Mouse (Mus musculus): ENCODE measurements around the gene Shisal2b. TPM values are rescaled to one million over a fixed set of nuclear protein-coding genes. Genes with fewer than 3 reads are reported as not detected.
"Not testable (repeated sequence)": the region's sequence is repeated elsewhere in the genome, so short reads cannot be mapped to it uniquely, and the experiment has no call there.

Gene Shisal2b
- under 1 TPM in 1 of 2 experiments, not detected in 1; 0.56 TPM for total RNA-seq (2021)
- long read RNA-seq, experiment 1, result 0 reads
- long read RNA-seq, experiment 2, result 0 reads

DNA sequence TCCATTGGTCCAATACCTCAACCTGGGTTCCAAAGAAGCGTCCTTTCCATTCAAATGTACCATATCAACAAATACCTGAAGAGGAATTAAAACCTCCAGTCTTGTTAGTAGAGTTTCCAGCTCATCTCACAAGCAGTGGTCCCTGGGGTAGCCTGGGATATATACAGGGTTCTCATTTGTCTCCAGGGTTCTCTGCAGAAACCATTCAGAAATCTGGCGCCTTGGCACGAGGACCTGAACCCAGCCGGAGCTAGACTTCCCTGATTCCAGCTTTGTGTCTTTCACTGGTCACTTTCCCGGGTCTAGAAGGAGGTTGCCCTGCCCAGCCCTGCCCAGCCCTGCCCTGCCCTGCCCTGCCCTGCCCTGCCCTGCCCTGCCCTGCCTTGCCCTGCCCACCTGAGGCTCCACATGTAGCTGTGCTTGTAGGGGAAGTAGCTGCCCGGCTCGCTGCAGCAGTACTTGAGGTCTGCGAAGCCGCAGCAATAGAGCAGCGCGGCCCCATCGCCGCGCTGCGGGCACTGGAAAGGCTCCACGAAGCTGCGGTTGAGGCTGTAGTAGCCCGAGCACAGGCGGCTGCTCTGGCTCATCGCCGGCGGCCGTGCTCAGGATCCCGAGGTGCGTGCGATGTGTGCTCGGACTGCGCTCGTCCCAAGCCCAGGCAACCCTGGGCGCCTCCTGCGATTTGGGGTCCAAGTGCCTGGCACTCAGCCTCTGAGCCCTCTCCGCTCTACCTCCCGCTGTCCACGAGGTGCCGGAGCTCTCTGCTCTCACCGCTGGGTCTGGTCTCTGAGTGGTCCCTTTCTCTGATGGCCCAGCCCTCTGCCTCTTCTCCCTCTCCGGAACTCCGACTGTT lies at the start of gene Shisal2b:
Gene Shisal2b (minus strand): TSS at position 767 of the 853 bp plus-strand sequence.
- TF ChIP-seq CTCF (IDR thresholded peaks at IDR 0.05), result no peak
- no peak within 1 kb of the TSS for H3K27ac ChIP-seq
- peak; percentile 30 for DNase-seq
- peak within 1 kb of the TSS; percentile 68 for H3K4me3 ChIP-seq
- intact Hi-C loops (cut with DNase I), result no loop called here

DNA sequence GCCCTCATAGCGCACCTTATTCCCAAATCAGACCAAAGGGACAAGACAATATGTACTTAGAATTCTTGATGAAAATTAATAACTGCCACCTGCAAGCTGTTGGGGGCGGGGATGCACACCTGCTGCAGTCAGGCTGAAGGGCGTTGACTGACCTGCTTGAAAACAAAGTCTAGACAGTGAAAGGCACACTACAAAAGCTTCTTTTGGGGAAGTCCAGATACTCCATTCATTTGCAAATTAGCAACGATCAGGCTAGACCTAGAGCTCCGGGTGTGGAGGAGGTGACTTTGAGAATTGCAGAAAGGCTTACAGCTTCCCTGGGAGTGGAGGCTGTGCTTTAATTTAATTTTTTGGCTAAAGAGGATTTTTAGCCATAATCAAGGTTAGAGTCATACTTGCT lies 47.9 kb upstream of the Shisal2b start:
- DNase-seq; H3K4me3 ChIP-seq; H3K27ac ChIP-seq; intact Hi-C loops (cut with DNase I): not testable (repeated sequence)

DNA sequence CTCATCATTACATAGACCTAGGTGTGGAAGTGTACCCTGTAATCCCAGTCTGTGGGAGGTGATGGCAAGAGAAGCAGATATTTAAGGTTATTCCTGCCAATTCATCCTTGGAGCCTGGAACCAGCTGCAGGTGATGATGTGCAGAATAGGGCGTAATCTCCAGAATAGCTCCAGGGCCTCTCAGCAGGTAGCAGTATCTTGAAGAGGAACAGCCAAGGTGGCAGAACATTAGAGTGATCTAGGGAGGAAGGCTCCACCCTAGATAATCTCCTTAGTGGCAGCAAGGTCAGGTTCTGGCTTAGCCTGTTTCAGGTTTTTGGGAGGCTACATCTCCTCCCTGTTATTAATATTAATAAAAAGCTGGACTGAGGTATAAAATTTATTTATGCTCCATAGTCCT lies 47.3 kb upstream of the Shisal2b start:
- DNase-seq; H3K4me3 ChIP-seq; H3K27ac ChIP-seq; intact Hi-C loops (cut with DNase I): not testable (repeated sequence)

DNA sequence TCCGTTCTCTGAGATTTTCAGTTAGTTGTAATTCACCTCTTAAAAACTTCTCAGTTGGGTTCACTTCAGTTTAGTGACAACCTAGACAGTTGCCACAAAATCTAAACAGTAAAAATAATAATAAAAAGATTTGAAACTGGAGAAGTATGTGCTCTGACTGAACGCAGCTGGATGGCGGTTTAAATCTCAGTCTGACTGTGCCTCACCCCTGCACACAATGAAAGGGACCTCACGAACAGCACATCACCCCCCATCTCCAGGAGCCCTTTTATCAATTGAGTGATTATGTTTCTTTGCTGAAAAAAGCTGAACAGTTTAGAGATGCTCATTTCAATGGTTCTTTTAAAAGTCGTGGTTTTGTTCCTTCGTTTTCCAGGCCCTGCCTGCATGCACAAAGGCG lies 45.0 kb upstream of the Shisal2b start:
- no peak overlapping the region for H3K27ac ChIP-seq
- TF ChIP-seq CTCF (IDR thresholded peaks at IDR 0.05), result no peak
- DNase-seq, result no peak
- H3K4me3 ChIP-seq, result no peak overlapping the region
- intact Hi-C loops (cut with DNase I), result no loop called here

DNA sequence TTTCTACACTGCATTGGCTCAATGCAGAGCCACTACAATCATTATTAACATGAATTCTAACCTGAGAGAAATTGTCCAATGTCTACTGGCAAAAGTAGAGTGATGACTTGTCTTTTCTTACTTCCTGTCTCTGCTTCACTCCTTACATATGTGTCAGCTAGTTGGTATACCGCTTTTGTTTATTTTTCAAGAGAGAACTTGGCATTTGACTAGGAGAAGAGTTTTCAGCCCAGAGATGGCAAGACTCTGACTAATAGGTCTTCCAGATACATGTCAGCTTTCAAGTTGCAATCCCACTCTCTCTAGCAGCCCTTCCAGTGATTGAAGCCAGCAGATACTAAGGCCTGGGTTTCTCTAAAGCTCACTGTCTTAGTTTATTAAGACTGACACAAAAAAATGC lies 31.1 kb upstream of the Shisal2b start:
- H3K27ac ChIP-seq, result no peak overlapping the region
- no peak overlapping the region for H3K4me3 ChIP-seq
- no peak for TF ChIP-seq CTCF (IDR thresholded peaks at IDR 0.05)
- no peak for DNase-seq
- intact Hi-C loops (cut with DNase I), result no loop called here

DNA sequence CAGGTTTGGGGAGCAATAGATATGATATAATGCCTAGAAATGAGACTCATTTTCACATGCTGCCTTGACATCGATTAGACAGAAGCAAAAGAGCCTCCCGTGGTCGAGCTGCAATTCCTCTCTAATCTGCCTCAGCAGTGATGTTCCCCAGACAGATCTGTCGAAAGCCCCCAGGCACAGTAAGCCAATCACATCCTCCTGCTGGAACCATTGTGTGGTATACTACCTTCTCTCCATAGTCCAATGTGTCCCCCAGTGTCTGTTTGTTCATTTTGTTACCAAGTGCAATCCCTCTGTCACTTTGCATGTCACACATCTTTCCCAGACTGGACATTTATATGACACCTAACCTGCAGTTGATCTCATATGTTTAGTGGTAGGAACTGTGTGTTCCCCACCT lies 28.6 kb upstream of the Shisal2b start:
- no peak overlapping the region for H3K4me3 ChIP-seq
- TF ChIP-seq CTCF (IDR thresholded peaks at IDR 0.05), result no peak
- no peak overlapping the region for H3K27ac ChIP-seq
- DNase-seq, result no peak
- intact Hi-C loops (cut with DNase I), result no loop called here

DNA sequence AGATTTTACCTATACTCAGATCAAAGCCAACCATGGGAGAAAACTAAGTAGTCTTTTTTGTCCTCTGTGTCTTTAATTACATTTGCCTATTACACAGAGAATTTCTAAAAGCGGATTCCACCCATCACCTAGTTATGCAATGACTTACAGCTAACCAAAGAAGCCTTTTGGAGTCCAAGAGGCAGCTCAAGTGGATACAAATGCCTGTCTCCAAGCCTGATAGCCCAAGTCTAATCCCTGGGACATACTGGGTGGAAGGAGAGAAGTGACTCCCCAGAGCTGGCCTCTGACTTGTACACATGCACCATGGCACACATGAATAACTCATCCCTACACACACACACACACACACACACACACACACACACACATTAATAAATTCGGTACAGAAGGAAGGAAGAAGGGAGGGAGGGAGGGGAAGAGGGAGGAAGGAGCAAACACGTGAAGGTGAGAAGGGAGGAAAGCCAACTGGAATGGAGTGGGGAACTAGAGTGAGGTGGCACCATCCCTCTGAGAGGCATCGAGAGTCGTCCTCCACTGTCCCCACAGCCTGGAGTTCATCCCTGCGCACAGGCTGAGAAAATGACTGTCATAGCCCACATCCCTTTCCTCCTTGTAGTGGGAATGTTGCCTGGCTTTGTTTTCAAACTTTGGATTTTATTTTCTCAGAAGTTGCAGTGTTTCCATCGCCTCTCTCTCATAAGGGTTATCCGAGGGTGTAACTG lies 22.8 kb upstream of the Shisal2b start:
- TF ChIP-seq CTCF (IDR thresholded peaks at IDR 0.05), result no peak
- Histone ChIP-seq H3K4me3 (no peak overlapping the region), H3K27ac (no peak overlapping the region)
- DNase-seq, result no peak
- intact Hi-C loops (cut with DNase I), result no loop called here

DNA sequence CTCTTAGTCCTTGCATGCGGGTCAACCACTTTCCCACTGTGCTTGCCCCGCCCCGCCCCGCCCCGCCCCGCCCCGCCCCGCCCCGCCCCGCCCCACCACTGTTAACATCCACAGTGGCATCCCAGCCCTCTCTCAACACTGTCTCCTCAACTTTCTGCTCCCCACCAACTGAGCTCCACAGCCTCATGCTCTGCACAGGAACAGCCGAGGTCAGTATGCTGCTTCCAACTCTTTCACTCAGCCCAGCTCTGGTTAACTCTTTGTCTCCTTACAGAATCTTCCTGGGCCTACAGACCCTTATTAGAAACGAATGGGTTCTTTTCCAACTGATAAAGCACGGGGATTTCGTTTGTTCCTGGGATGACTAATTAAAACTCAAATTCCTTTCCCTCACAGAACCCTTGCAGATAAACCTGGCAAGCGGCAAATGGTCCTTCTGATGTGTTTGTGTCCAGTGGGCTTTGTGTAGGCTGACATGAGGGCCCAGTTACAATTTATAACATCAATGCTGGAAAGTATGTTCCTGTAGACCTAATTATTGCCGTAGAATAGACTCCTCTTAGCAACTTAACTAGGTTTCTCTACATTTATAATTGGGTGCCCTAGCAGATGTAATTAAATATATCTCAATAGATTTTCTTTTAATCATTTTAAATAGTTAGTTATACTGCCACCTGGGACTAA lies 20.0 kb upstream of the Shisal2b start:
- intact Hi-C loops (cut with DNase I), result no loop called here
- H3K27ac ChIP-seq, result no peak overlapping the region
- DNase-seq, result no peak
- H3K4me3 ChIP-seq, result no peak overlapping the region
- TF ChIP-seq CTCF (IDR thresholded peaks at IDR 0.05), result no peak

DNA sequence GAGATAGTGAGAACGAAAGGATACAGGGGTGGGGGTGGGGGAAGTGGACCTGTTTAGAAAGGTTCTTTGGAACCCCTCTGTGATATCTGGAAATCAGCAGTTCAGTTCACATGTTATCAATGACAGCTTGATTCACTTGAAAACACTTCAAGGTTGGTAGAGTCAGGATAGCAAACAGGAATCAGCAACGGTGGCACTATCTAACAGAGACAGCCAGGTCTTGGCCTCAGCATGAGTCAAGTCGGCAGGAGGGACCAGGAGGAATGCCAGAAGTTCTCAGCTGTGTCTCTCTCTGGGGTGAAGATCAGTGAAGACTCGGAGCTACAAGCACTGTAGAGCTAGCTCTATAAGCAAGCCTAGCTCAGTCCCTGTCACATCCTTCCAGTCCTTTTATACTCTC lies 14.8 kb upstream of the Shisal2b start:
- Histone ChIP-seq H3K27ac (no peak overlapping the region), H3K4me3 (no peak overlapping the region)
- TF ChIP-seq CTCF (IDR thresholded peaks at IDR 0.05), result no peak
- intact Hi-C loops (cut with DNase I), result no loop called here
- no peak for DNase-seq

DNA sequence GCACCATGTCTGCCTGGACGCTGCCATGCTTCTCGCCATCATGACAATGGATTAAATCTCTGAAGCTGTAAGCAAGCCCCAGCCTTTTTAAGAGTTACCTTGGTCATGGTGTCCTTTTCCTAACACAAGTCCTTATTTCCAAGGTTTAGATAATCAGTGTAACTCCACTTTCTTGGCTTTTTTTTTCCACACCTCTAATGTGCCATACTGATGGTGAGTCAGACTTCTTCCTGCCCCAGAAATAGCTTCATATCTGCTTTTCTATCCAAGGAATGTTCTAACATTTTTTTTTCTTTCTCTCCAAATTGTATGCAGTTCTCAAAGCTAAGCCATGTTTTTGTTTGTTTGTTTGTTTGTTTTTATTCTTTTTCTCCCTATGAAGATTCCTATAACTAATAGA lies 6.2 kb upstream of the Shisal2b start:
- H3K4me3 ChIP-seq, result no peak overlapping the region
- DNase-seq, result no peak
- no peak overlapping the region for H3K27ac ChIP-seq
- intact Hi-C loops (cut with DNase I), result no loop called here
- no peak for TF ChIP-seq CTCF (IDR thresholded peaks at IDR 0.05)

DNA sequence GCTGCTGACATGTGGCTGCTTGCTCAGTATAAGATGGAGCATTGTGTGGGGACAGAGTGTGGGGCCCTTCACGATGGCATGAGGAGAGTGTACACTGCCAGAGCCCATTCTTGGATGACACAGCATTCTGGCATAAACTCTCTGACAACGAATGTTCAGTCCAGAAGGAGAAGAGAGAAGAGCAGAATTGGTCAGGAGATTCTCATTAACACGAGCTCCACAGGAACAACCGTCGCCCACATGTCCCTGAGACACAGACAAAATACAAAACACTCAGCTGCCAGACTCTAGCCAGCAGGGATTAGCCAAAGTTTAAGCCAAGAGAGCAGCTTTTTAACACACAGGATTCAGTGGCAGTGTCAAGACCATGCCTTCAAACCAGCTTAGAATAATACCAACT lies 3.0 kb upstream of the Shisal2b start:
- intact Hi-C loops (cut with DNase I), result no loop called here
- DNase-seq, result no peak

DNA sequence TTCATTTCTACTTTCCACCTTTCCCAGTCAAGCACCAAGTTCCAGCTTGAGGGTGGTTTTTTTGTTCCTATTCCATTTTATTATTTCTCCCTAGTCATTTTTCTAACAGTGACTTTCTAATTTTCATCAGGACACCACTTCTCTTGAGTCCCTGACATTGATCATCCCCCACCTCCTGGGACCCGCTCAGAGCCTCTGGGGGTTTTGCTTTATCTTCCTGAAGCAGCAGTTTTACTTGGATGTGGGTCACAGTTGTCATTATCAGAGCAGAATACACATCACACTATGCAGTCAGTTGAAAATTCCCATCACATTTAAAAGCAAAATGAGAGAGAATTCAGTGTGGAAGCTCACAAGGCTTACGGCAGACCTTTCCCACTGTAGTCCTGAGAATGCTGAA lies 10.0 kb downstream of the Shisal2b start:
- intact Hi-C loops (cut with DNase I), result no loop called here
- DNase-seq, result no peak
- Histone ChIP-seq H3K27ac (no peak overlapping the region), H3K4me3 (no peak overlapping the region)
- no peak for TF ChIP-seq CTCF (IDR thresholded peaks at IDR 0.05)

More for the DNA sequence above, 3.0 kb upstream of the Shisal2b start:
- no peak for TF ChIP-seq CTCF (IDR thresholded peaks at IDR 0.05)
- H3K4me3 ChIP-seq, result no peak overlapping the region
- H3K27ac ChIP-seq, result no peak overlapping the region

Data from gastrocnemius, adult 2 months (tissue).